Mouse (Mus musculus) olfactory bulb, adult 2 months (tissue): ENCODE results near the gene Gtf2h1.

Experiments used
- CTCF ChIP-seq: fragments of 200-500 bp; IDR thresholded peaks from 2 replicates; pipeline ENCODE4 v1.5.1; 2012; ENCODE audit warnings: low read depth, mild to moderate bottlenecking, low read length, moderate library complexity; ENCODE audit not compliant: insufficient read depth
- POLR2A ChIP-seq: fragments of 200-500 bp; IDR thresholded peaks from 2 replicates; pipeline ENCODE4 v1.6.1; 2012; ENCODE audit warnings: mild to moderate bottlenecking, low read depth, low read length, moderate library complexity; ENCODE audit not compliant: insufficient read depth

GRCm38 (mm10) chr7:46770706-46771105, 25.2 kb upstream of the Gtf2h1 start:
- TF ChIP-seq CTCF (peak; percentile 51), POLR2A (no peak)
